Mouse (Mus musculus): ENCODE measurements at regions not wholly inside any gene's neighbourhood (a gene's known extent, or its start where the extent isn't known, plus 50 kb on each side); places are given as distances from the start of the nearest gene placed in this dataset.

- no peak for DNase-seq (ENCODE audit: low spot score)
These were observed 126.8 kb upstream of the Bmp4 start for GRCm38 (mm10) chr14:46517258-46517657.

GRCm38 (mm10) chr14:46516285-46516684 is 125.8 kb upstream of the Bmp4 start:
- no peak for DNase-seq (ENCODE audit: low spot score)

GRCm38 (mm10) chr14:46514262-46514932 is 123.9 kb upstream of the Bmp4 start:
- DNase-seq (ENCODE audit: low spot score): no peak

GRCm38 (mm10) chr14:46512118-46512517 is 121.6 kb upstream of the Bmp4 start:
- peak; percentile 63 for DNase-seq (ENCODE audit: low spot score)

GRCm38 (mm10) chr14:46508871-46509270 is 118.4 kb upstream of the Bmp4 start:
- DNase-seq (ENCODE audit: low spot score): no peak

- DNase-seq (ENCODE audit: low spot score): no peak
These were observed 114.8 kb upstream of the Bmp4 start for GRCm38 (mm10) chr14:46505266-46505665.

GRCm38 (mm10) chr14:46491601-46492000 is 101.1 kb upstream of the Bmp4 start:
- no peak for DNase-seq (ENCODE audit: low spot score)

- no peak for DNase-seq (ENCODE audit: low spot score)
These were observed 100.7 kb upstream of the Bmp4 start for GRCm38 (mm10) chr14:46491182-46491581.

GRCm38 (mm10) chr14:46487551-46487950 is 97.1 kb upstream of the Bmp4 start:
- DNase-seq (ENCODE audit: low spot score): no peak

- DNase-seq (ENCODE audit: low spot score): no peak
These were observed 89.9 kb upstream of the Bmp4 start for GRCm38 (mm10) chr14:46480396-46480795.

- DNase-seq (ENCODE audit: low spot score): no peak
These were observed 85.5 kb upstream of the Bmp4 start for GRCm38 (mm10) chr14:46475945-46476344.

GRCm38 (mm10) chr14:46462967-46463366 is 72.5 kb upstream of the Bmp4 start:
- DNase-seq (ENCODE audit: low spot score): no peak

- DNase-seq (ENCODE audit: low spot score): no peak
These were observed 71.5 kb upstream of the Bmp4 start for GRCm38 (mm10) chr14:46461960-46462359.

GRCm38 (mm10) chr14:46454500-46454899 is 64.0 kb upstream of the Bmp4 start:
- DNase-seq (ENCODE audit: low spot score): no peak

- no peak for DNase-seq (ENCODE audit: low spot score)
These were observed 51.2 kb upstream of the Bmp4 start for GRCm38 (mm10) chr14:46441696-46442095.

All from adipocyte (in vitro differentiated cells).